Mouse (Mus musculus): ENCODE measurements around the gene Spcs1.

- TF ChIP-seq CTCF (IDR thresholded peaks at IDR 0.05 in 2 of 3, conservative IDR thresholded peaks at IDR 0.05 in 1 of 3; ENCODE audit: control insufficient read depth in 1 of 3, insufficient read depth in 1 of 3, low read depth in 2 of 3, low read length in 3 of 3, poor library complexity in 1 of 3, severe bottlenecking in 1 of 3) (no peak), POLR2A (IDR thresholded peaks at IDR 0.05; ENCODE audit: control insufficient read depth in 1 of 2, insufficient read depth in 1 of 2, low read depth in 1 of 2, low read length in 2 of 2, poor library complexity in 1 of 2) (no peak), E2F4 (IDR thresholded peaks at IDR 0.05; ENCODE audit: borderline replicate concordance, low read depth, low read length) (no peak), TAL1 (IDR thresholded peaks at IDR 0.05; ENCODE audit: low read length) (peak; percentile 64)
These were observed 5.3 kb upstream of the Spcs1 start for GRCm38 (mm10) chr14:31006779-31007178.
